Mouse (Mus musculus) intestine, embryonic 16.5 days (tissue): ENCODE results near the gene Gaa. TPM values are rescaled to one million over a fixed set of nuclear protein-coding genes. Genes with fewer than 3 reads are reported as not detected.
"Not testable (repeated sequence)": the region's sequence is repeated elsewhere in the genome, so short reads cannot be mapped to it uniquely, and the experiment has no call there.

ENCODE experiments used
- ATAC-seq: fragments of 200-750 bp; cut with Nextera tagmentation; 2 replicates; pipeline ENCODE4 v1.8.0; 2017; ENCODE audit warnings: moderate TSS enrichment, moderate library complexity
- H3K27ac ChIP-seq: fragments of 300-500 bp; sonication (generic); 2 replicates; pipeline ENCODE4 v1.5.1; 2014; ENCODE audit warnings: mild to moderate bottlenecking, low read length
- H3K27me3 ChIP-seq: fragments of 300-500 bp; sonication (generic); replicated peaks from 2 replicates; pipeline ENCODE4 v1.6.1; 2014; ENCODE audit warnings: low read length, control low read depth, mixed read lengths; ENCODE audit not compliant: control insufficient read depth, insufficient read depth
- H3K36me3 ChIP-seq: fragments of 300-500 bp; sonication (generic); 2 replicates; pipeline ENCODE4 v1.6.1; 2014; ENCODE audit warnings: low read length, control low read depth; ENCODE audit not compliant: control insufficient read depth, insufficient read depth
- H3K4me1 ChIP-seq: fragments of 300-500 bp; sonication (generic); 2 replicates; pipeline ENCODE4 v1.6.1; 2014; ENCODE audit warnings: low read length, control low read depth, mixed read lengths; ENCODE audit not compliant: control insufficient read depth, insufficient read depth
- H3K4me2 ChIP-seq: fragments of 300-500 bp; sonication (generic); 2 replicates; pipeline ENCODE4 v1.6.1; 2014; ENCODE audit warnings: low read depth, low read length, control low read depth
- H3K4me3 ChIP-seq: fragments of 300-500 bp; sonication (generic); 2 replicates; pipeline ENCODE4 v1.5.1; 2014; ENCODE audit warnings: mild to moderate bottlenecking, low read length
- H3K9ac ChIP-seq: fragments of 300-500 bp; sonication (generic); 2 replicates; pipeline ENCODE4 v1.6.1; 2014; ENCODE audit warnings: low read depth, low read length
- H3K9me3 ChIP-seq: fragments of 300-500 bp; sonication (generic); 2 replicates; pipeline ENCODE4 v1.6.1; 2016; ENCODE audit warnings: low read length, control low read depth; ENCODE audit not compliant: control insufficient read depth
- WGBS: fragments of 180-500 bp; shearing (Covaris S2); extraction: QIAGEN DNeasy Blood & Tissue Kit; methylation state at CpG from one replicate; pipeline ENCODE4 v1.1.7; 2014; 5-methylcytosine and 5-hydroxymethylcytosine counted together
- polyA plus RNA-seq: library from polyadenylated mRNA; unstranded; fragments of >200 nt; fragmentation: Nextera tagmentation; extraction: Ambion mirVana; gene quantifications from 2 replicates; pipeline ENCODE4 v1.2.1, GENCODE M21; 2015

The Gaa gene
- polyA plus RNA-seq, 1 experiment from 2014 or later: 90.5 TPM

- H3K9ac ChIP-seq: peak overlapping the region; percentile 80
Observed at GRCm38 (mm10) chr11:119228846-119229626, 38.7 kb upstream of the Gaa start.

DNA sequence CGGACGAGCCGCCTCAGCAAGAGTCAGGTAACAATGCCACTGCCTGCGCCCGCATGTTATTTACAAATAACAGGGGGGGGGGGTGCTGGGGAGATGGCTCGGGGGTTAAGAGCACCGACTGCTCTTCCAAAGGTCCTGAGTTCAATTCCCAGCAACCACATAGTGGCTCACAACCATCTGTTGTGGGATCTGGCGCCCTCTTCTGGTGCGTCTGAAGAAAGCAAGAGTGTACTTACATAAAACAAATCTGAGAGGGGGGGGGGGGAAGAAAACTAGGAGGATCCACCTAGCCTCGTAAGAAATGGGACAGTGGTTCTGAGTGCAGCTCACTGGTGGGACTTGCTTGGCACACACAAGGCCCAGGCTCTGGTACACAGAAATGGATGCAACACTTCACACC lies 32.9 kb upstream of the Gaa start:
- Histone ChIP-seq H3K9me3 (no peaks in the 10 kb centered on the region), H3K9ac (no peak overlapping the region), H3K27me3 (peaks cover 5% of the 10 kb centered on the region), H3K4me3 (no peak overlapping the region), H3K4me1 (peaks cover 14% of the 10 kb centered on the region), H3K36me3 (no peaks in the 10 kb centered on the region), H3K27ac (no peak overlapping the region), H3K4me2 (no peak overlapping the region)
- 89% methylated on average over 10 of the region's 10 CpGs for WGBS
- ATAC-seq: no peak

More at GRCm38 (mm10) chr11:119228846-119229626, 38.7 kb upstream of the Gaa start:
- no peaks in the 10 kb centered on the region for H3K36me3 ChIP-seq
- H3K4me1 ChIP-seq: peaks cover 34% of the 10 kb centered on the region
- peak overlapping the region; percentile 74 for H3K4me3 ChIP-seq
- ATAC-seq: peak; percentile 74
- H3K9me3 ChIP-seq: no peaks in the 10 kb centered on the region
- peak overlapping the region; percentile 41 for H3K27ac ChIP-seq
- WGBS: 2% methylated on average over 34 of the region's 34 CpGs
- peak overlapping the region; percentile 99 for H3K4me2 ChIP-seq
- peaks cover 10% of the 10 kb centered on the region for H3K27me3 ChIP-seq

DNA sequence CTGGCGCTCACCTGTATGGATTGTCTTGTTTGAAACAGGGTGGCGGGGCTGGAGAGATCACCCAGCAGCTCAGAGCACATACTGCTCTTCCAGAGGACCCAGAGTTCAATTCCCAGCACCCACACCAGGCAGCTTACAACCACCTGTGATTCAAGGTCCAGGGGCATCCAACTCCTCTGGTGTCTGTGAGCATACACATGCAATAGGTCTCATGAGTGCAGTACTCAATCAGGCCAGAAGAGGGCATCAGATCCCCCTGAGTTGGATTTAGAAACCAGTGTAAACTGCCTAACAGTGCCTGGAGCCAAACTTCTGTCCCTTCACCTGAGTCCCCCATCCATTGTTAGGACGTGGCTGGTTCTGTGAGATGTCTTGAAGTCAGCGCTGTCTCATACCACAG lies 32.1 kb upstream of the Gaa start:
- H3K4me3 ChIP-seq: no peak overlapping the region
- H3K27me3 ChIP-seq: no peaks in the 10 kb centered on the region
- no peak overlapping the region for H3K9ac ChIP-seq
- 91% methylated on average over 4 of the region's 4 CpGs for WGBS
- H3K27ac ChIP-seq: no peak overlapping the region
- no peaks in the 10 kb centered on the region for H3K36me3 ChIP-seq
- H3K9me3 ChIP-seq: no peaks in the 10 kb centered on the region
- H3K4me1 ChIP-seq: peaks cover 14% of the 10 kb centered on the region
- H3K4me2 ChIP-seq: no peak overlapping the region
- ATAC-seq: no peak

DNA sequence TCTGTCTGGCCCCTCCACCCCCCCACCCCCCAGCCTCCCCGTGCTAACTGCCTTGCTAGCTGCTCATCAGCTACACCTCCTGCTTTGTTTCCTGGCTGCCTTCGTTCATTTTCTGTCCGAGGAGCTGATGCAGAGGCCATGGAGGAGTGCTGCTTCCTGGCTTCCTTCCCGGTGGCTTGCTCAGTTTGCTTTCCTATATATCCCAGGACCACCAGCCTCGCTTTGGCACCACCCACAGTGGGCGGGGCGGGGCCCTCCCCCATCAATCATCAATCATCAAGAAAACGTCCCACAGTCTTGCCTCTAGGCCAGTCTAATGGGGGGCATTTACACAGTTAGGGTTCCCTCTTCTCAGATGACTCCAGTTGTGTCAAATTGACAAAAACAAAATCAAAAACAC lies 31.3 kb upstream of the Gaa start:
- WGBS: 35% methylated on average over 8 of the region's 8 CpGs
- no peaks in the 10 kb centered on the region for H3K36me3 ChIP-seq
- peaks cover 14% of the 10 kb centered on the region for H3K4me1 ChIP-seq
- H3K9me3 ChIP-seq: no peaks in the 10 kb centered on the region
- H3K27ac ChIP-seq: no peak overlapping the region
- H3K4me3 ChIP-seq: no peak overlapping the region
- no peaks in the 10 kb centered on the region for H3K27me3 ChIP-seq
- H3K4me2 ChIP-seq: no peak overlapping the region
- no peak overlapping the region for H3K9ac ChIP-seq
- no peak for ATAC-seq

GRCm38 (mm10) chr11:119237007-119237406 lies 30.7 kb upstream of the Gaa start:
- Histone ChIP-seq H3K9ac (no peak overlapping the region), H3K4me2 (no peak overlapping the region), H3K4me3 (no peak overlapping the region), H3K9me3 (no peaks in the 10 kb centered on the region), H3K27me3 (no peaks in the 10 kb centered on the region), H3K4me1 (peaks cover 14% of the 10 kb centered on the region), H3K27ac (no peak overlapping the region), H3K36me3 (no peaks in the 10 kb centered on the region)
- no peak for ATAC-seq
- WGBS: 73% methylated on average over 3 of the region's 3 CpGs

GRCm38 (mm10) chr11:119237568-119238304 lies 30.0 kb upstream of the Gaa start:
- Histone ChIP-seq H3K4me3 (peak overlapping the region; percentile 42), H3K27me3 (no peaks in the 10 kb centered on the region), H3K4me1 (peaks cover 14% of the 10 kb centered on the region), H3K36me3 (no peaks in the 10 kb centered on the region), H3K27ac (peak overlapping the region; percentile 41; the same call in 1 of the 2 replicates), H3K4me2 (peak overlapping the region; percentile 77), H3K9me3 (no peaks in the 10 kb centered on the region), H3K9ac (peak overlapping the region; percentile 62)
- WGBS: 25% methylated on average over 20 of the region's 20 CpGs
- ATAC-seq: peak; percentile 87

DNA sequence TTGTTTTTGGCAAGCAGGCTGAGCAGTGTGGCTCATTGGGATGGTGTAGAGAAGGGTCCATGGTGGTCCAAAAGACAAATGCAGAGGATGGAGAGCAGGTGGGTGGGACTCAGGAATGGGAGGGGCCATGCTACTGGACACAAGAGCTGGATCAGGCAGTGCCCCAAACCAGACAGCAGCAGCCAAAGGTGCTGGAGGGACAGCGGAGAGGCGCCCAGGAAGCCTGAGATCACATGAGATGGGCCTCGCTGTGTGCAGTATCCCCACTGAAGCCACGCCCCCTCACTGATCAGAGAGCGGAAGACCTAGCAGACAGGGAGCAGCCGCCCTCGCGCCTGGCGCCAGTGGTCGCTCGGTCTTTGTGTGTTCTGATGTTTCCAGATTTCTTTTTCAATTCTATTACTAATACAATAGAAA lies 29.4 kb upstream of the Gaa start:
- H3K9me3 ChIP-seq: no peaks in the 10 kb centered on the region
- peaks cover 14% of the 10 kb centered on the region for H3K4me1 ChIP-seq
- peak overlapping the region; percentile 23; the same call in 1 of the 2 replicates for H3K27ac ChIP-seq
- H3K4me3 ChIP-seq: peak overlapping the region; percentile 42
- WGBS: 10% methylated on average over 11 of the region's 11 CpGs
- H3K27me3 ChIP-seq: no peaks in the 10 kb centered on the region
- peak overlapping the region; percentile 77 for H3K4me2 ChIP-seq
- no peaks in the 10 kb centered on the region for H3K36me3 ChIP-seq
- peak; percentile 87 for ATAC-seq
- peak overlapping the region; percentile 46 for H3K9ac ChIP-seq

DNA sequence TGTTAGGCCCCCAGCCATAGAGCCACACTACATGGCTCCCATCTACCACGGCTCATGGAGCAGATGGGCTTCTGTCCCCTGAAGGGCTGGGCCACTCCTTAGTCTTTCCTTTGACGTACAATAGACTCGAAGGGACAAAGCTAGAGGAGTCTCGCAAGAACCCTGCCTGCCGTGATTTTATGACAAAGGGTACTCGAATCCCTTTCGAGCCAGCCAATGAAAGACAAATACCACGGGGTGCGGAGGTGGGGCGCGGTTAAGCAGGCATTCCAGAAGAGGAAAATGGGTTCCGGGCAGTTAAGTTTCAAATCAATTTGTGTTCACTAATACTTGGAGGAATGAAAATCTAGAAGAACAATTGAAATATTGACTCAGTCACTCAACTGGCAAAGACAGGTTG lies 28.2 kb upstream of the Gaa start:
- Histone ChIP-seq H3K4me2 (no peak overlapping the region), H3K4me3 (no peak overlapping the region), H3K4me1 (peaks cover 14% of the 10 kb centered on the region), H3K27me3 (no peaks in the 10 kb centered on the region), H3K9me3 (no peaks in the 10 kb centered on the region), H3K9ac (no peak overlapping the region), H3K36me3 (no peaks in the 10 kb centered on the region), H3K27ac (no peak overlapping the region)
- ATAC-seq: no peak
- 87% methylated on average over 12 of the region's 12 CpGs for WGBS

DNA sequence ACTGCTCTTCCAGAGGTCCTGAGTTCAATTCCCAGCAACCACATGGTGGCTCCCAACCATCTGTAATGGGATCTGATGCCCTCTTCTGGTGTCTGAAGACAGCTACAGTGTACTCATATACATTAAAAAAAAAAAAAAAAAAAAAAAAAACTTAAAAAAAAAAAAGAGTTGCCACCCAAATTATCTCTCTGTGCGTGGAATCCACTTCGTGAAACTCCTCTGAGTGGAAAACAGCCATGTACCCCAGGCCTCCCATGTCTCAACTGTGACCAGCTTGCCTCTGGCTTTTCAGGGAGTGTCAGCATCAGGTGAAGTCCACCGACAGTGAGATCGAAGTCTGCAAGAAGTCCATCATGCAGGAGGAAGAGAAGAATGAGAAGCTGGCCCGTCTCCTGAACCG lies 22.1 kb upstream of the Gaa start:
- not testable (repeated sequence) for ATAC-seq, H3K9me3 ChIP-seq, H3K4me2 ChIP-seq, H3K4me3 ChIP-seq, H3K36me3 ChIP-seq, H3K27me3 ChIP-seq, H3K4me1 ChIP-seq, H3K9ac ChIP-seq, H3K27ac ChIP-seq
- 91% methylated on average over 6 of the region's 6 CpGs for WGBS
